Comparison of ENCODE assay signal across 18 mouse cellular contexts in genomic region chr11:72484549-72484948, GRCm38 (mm10). TPM values are rescaled to one million over a fixed set of nuclear protein-coding genes. Genes with fewer than 3 reads are reported as not detected.
A peak's percentile ranks its signal among the peaks of the same experiment; 100 is the strongest.
DNase-seq lines count a peak whose midpoint lies in the region; ATAC-seq lines count a peak whose summit lies in the region.
"Had no signal": no experiment of that assay in that cellular context is flagged by ENCODE, and none has a peak within 500 bp of the region (broad histone marks: within the 10 kb centered on the region; RNA-seq: fewer than 3 reads in every experiment).

No protein-coding gene starts in this region.

- H3K4me3 ChIP-seq in heart, embryonic 10.5 days, result no peak overlapping the region
- no peak overlapping the region for H3K4me3 ChIP-seq in lung, embryonic 15.5 days
- no peak overlapping the region for H3K4me3 ChIP-seq in liver, embryonic 11.5 days (ENCODE audit: low read depth, low read length)
- no peak overlapping the region for H3K4me3 ChIP-seq in intestine, embryonic 15.5 days (replicated peaks)
- H3K4me3 ChIP-seq: embryonic facial prominence, embryonic 13.5 days; limb, embryonic 13.5 days; neural tube, embryonic 15.5 days had no signal

- no peaks in the 10 kb centered on the region for H3K9me3 ChIP-seq in heart, embryonic 10.5 days
- H3K9me3 ChIP-seq in lung, embryonic 15.5 days, result no peaks in the 10 kb centered on the region
- no peaks in the 10 kb centered on the region for H3K9me3 ChIP-seq in liver, embryonic 11.5 days (ENCODE audit: control insufficient read depth, low read length)
- H3K9me3 ChIP-seq in intestine, embryonic 15.5 days, result no peaks in the 10 kb centered on the region
- H3K9me3 ChIP-seq: embryonic facial prominence, embryonic 13.5 days; limb, embryonic 13.5 days; neural tube, embryonic 15.5 days had no signal

- ATAC-seq in lung, embryonic 15.5 days (ENCODE audit: borderline replicate concordance, extremely low read depth, low FRiP score, low TSS enrichment), result no peak
- no peak for ATAC-seq in liver, embryonic 11.5 days (replicated peaks; ENCODE audit: low FRiP score)
- ATAC-seq in intestine, embryonic 15.5 days, result no peak
- ATAC-seq: inflammation-experienced regulatory T-cells, adult 6 months had no signal

- no peak for DNase-seq in heart, embryonic 10.5 days (ENCODE audit: low spot score)
- no peak for DNase-seq in heart, adult 18-20 months
- no peak for DNase-seq in lung, postnatal 10 days
- DNase-seq in liver, embryonic 11.5 days (ENCODE audit: low spot score), result no peak
- no peak for DNase-seq in urinary bladder, postnatal 10 days (ENCODE audit: low spot score)
- DNase-seq: adrenal gland, adult 2 months; cerebellum, adult 18-20 months; gastrocnemius, postnatal 25 days had no signal

- H3K27me3 ChIP-seq in heart, embryonic 10.5 days (ENCODE audit: insufficient read depth, poor library complexity, severe bottlenecking), result peaks cover 46% of the 10 kb centered on the region
- peaks cover 21% of the 10 kb centered on the region for H3K27me3 ChIP-seq in lung, embryonic 15.5 days
- H3K27me3 ChIP-seq in liver, embryonic 11.5 days (replicated peaks; ENCODE audit: control insufficient read depth, insufficient read depth, low read length), result peaks cover 15% of the 10 kb centered on the region; the same call in 1 of the 2 replicates
- H3K27me3 ChIP-seq in intestine, embryonic 15.5 days (replicated peaks), result peaks cover 23% of the 10 kb centered on the region
- H3K27me3 ChIP-seq: neural tube, embryonic 15.5 days had no signal

- H3K36me3 ChIP-seq in heart, embryonic 10.5 days, result no peaks in the 10 kb centered on the region
- H3K36me3 ChIP-seq in lung, embryonic 15.5 days, result no peaks in the 10 kb centered on the region
- H3K36me3 ChIP-seq in liver, embryonic 11.5 days (ENCODE audit: control insufficient read depth, insufficient read depth, low read length), result no peaks in the 10 kb centered on the region
- no peaks in the 10 kb centered on the region for H3K36me3 ChIP-seq in intestine, embryonic 15.5 days
- H3K36me3 ChIP-seq: embryonic facial prominence, embryonic 13.5 days; limb, embryonic 13.5 days; neural tube, embryonic 15.5 days had no signal

- peaks cover 64% of the 10 kb centered on the region for H3K4me1 ChIP-seq in heart, embryonic 10.5 days
- peaks cover 40% of the 10 kb centered on the region for H3K4me1 ChIP-seq in lung, embryonic 15.5 days
- H3K4me1 ChIP-seq in liver, embryonic 11.5 days (replicated peaks; ENCODE audit: control insufficient read depth, insufficient read depth, low read length), result peaks cover 88% of the 10 kb centered on the region
- peaks cover 12% of the 10 kb centered on the region for H3K4me1 ChIP-seq in intestine, embryonic 15.5 days (replicated peaks)

- H3K27ac ChIP-seq in heart, embryonic 10.5 days, result peak overlapping the region; percentile 64; the same call in 1 of the 2 replicates
- 0 out of 2 replicates have a peak overlapping the region, but pooled peaks have one; percentile 3 for H3K27ac ChIP-seq in lung, embryonic 15.5 days
- H3K27ac ChIP-seq in liver, embryonic 11.5 days (ENCODE audit: low read depth, low read length), result no peak overlapping the region
- no peak overlapping the region for H3K27ac ChIP-seq in intestine, embryonic 15.5 days
- H3K27ac ChIP-seq: embryonic facial prominence, embryonic 13.5 days; limb, embryonic 13.5 days; neural tube, embryonic 15.5 days had no signal

- 46% methylated on average over 6 of the region's 6 CpGs for WGBS in heart, embryonic 10.5 days
- WGBS in lung, embryonic 15.5 days, result 26% methylated on average over 6 of the region's 6 CpGs
- 27% methylated on average over 6 of the region's 6 CpGs for WGBS in liver, embryonic 11.5 days
- WGBS in intestine, embryonic 15.5 days, result 37% methylated on average over 6 of the region's 6 CpGs

- H3K4me2 ChIP-seq in lung, embryonic 15.5 days, result no peak overlapping the region
- peak overlapping the region; percentile 35 for H3K4me2 ChIP-seq in liver, embryonic 11.5 days
- no peak overlapping the region for H3K4me2 ChIP-seq in intestine, embryonic 15.5 days (replicated peaks)
- H3K4me2 ChIP-seq: embryonic facial prominence, embryonic 13.5 days; limb, embryonic 13.5 days; midbrain, embryonic 11.5 days; neural tube, embryonic 15.5 days had no signal

- H3K9ac ChIP-seq in lung, embryonic 15.5 days, result no peak overlapping the region
- no peak overlapping the region for H3K9ac ChIP-seq in liver, embryonic 11.5 days (ENCODE audit: low read depth, low read length)
- no peak overlapping the region for H3K9ac ChIP-seq in intestine, embryonic 15.5 days
- H3K9ac ChIP-seq: embryonic facial prominence, embryonic 13.5 days; limb, embryonic 13.5 days; neural tube, embryonic 15.5 days had no signal

RNA-seq across cellular contexts. Expression of gene Spns2, which starts 5.2 kb away (rescaled TPM):
- 5.7 and 7.1 TPM in 2 replicates for polyA plus RNA-seq in heart, embryonic 10.5 days (2016; fragmentation: Nextera tagmentation; extraction: Ambion mirVana)
- total RNA-seq in heart, adult 18-20 months (2021), result 1 to 10 TPM; 6.3 to 9.0 TPM
- 5.3 and 6.4 TPM in 2 replicates for polyA plus RNA-seq in lung, embryonic 15.5 days (2015; fragmentation: Nextera tagmentation; extraction: Ambion mirVana)
- polyA plus RNA-seq in liver, embryonic 11.5 days (2014; fragmentation: Nextera tagmentation; extraction: Ambion mirVana), result 20.0 and 21.0 TPM in 2 replicates
- polyA plus RNA-seq in intestine, embryonic 15.5 days (2015; fragmentation: Nextera tagmentation; extraction: Ambion mirVana), result 5.3 and 5.6 TPM in 2 replicates
- polyA plus RNA-seq: inflammation-experienced regulatory T-cells, adult 6 months had no signal

RNA-seq across cellular contexts. Expression of gene Mybbp1a, which starts 43.4 kb away (rescaled TPM):
- 133 and 186 TPM in 2 replicates for polyA plus RNA-seq in heart, embryonic 10.5 days (2016; fragmentation: Nextera tagmentation; extraction: Ambion mirVana)
- 10 to 100 TPM; 43.1 to 47.5 TPM for total RNA-seq in heart, adult 18-20 months (2021)
- polyA plus RNA-seq in lung, embryonic 15.5 days (2015; fragmentation: Nextera tagmentation; extraction: Ambion mirVana), result 137 and 140 TPM in 2 replicates
- 263 and 272 TPM in 2 replicates for polyA plus RNA-seq in liver, embryonic 11.5 days (2014; fragmentation: Nextera tagmentation; extraction: Ambion mirVana)
- 171 and 172 TPM in 2 replicates for polyA plus RNA-seq in intestine, embryonic 15.5 days (2015; fragmentation: Nextera tagmentation; extraction: Ambion mirVana)

RNA-seq across cellular contexts. Expression of gene Ggt6, which starts 49.2 kb away (rescaled TPM):
- not detected in 2 replicates for polyA plus RNA-seq in heart, embryonic 10.5 days (2016; fragmentation: Nextera tagmentation; extraction: Ambion mirVana)
- total RNA-seq in heart, adult 18-20 months (2021), result not detected
- polyA plus RNA-seq in lung, embryonic 15.5 days (2015; fragmentation: Nextera tagmentation; extraction: Ambion mirVana), result 0.14 and 0.26 TPM in 2 replicates
- not detected in 2 replicates for polyA plus RNA-seq in liver, embryonic 11.5 days (2014; fragmentation: Nextera tagmentation; extraction: Ambion mirVana)
- polyA plus RNA-seq in intestine, embryonic 15.5 days (2015; fragmentation: Nextera tagmentation; extraction: Ambion mirVana), result 11.5 and 14.4 TPM in 2 replicates
- total RNA-seq: MEL had no signal
- polyA plus RNA-seq: heart, embryonic 14.5 days; inflammation-experienced regulatory T-cells, adult 6 months; lung, embryonic 16.5 days; midbrain, embryonic 11.5 days; neural tube, embryonic 15.5 days had no signal

Comparison
In these comparisons a context has a peak if more than half of its experiments do, and no peak if none do; other contexts are left out.
1. H3K27ac ChIP-seq: peak in heart, embryonic 10.5 days (single experiment) and lung, embryonic 15.5 days (single experiment); none in liver, embryonic 11.5 days (single experiment) and intestine, embryonic 15.5 days (single experiment).